Comparison of ENCODE assay signal across 10 mouse cellular contexts in genomic region chr1:177030669-177031068, GRCm38 (mm10).
"Had no signal": no experiment of that assay in that cellular context is flagged by ENCODE, and none has a peak within 500 bp of the region (broad histone marks: within the 10 kb centered on the region; RNA-seq: fewer than 3 reads in every experiment).

No protein-coding gene starts in this region.

- H3K36me3 ChIP-seq: kidney, embryonic 15.5 days; stomach, embryonic 15.5 days had no signal

- DNase-seq: kidney, postnatal 14 days; lung, adult 18-20 months; right cerebral cortex, postnatal 14 days; thymus, postnatal 36 days had no signal

- H3K9ac ChIP-seq: kidney, embryonic 15.5 days; limb, embryonic 12.5 days; liver, embryonic 14.5 days; midbrain, embryonic 12.5 days; stomach, embryonic 15.5 days had no signal

- ATAC-seq: midbrain, embryonic 16.5 days had no signal

- H3K27me3 ChIP-seq: kidney, embryonic 15.5 days; limb, embryonic 12.5 days; midbrain, embryonic 12.5 days; stomach, embryonic 15.5 days had no signal

- H3K27ac ChIP-seq: kidney, embryonic 15.5 days; limb, embryonic 12.5 days; liver, embryonic 14.5 days; midbrain, embryonic 12.5 days; stomach, embryonic 15.5 days had no signal

- H3K9me3 ChIP-seq: kidney, embryonic 15.5 days; limb, embryonic 12.5 days; midbrain, embryonic 12.5 days; stomach, embryonic 15.5 days had no signal

- H3K4me3 ChIP-seq: kidney, embryonic 15.5 days; limb, embryonic 12.5 days; midbrain, embryonic 12.5 days; stomach, embryonic 15.5 days had no signal

- H3K4me1 ChIP-seq: kidney, embryonic 15.5 days; limb, embryonic 12.5 days; stomach, embryonic 15.5 days had no signal

- H3K4me2 ChIP-seq: kidney, embryonic 15.5 days; limb, embryonic 12.5 days; midbrain, embryonic 12.5 days; stomach, embryonic 15.5 days had no signal
